Mouse (Mus musculus) cerebellum, adult 2 months (tissue): ENCODE measurements around the gene Med17.

ENCODE experiments used
- CTCF ChIP-seq: fragments of 200-500 bp; IDR thresholded peaks from 2 replicates; pipeline ENCODE4 v1.5.1; 2011; ENCODE audit warnings: low read depth, mild to moderate bottlenecking, control low read depth, low read length, moderate library complexity, borderline replicate concordance; ENCODE audit not compliant: insufficient read depth
- POLR2A ChIP-seq: fragments of 200-500 bp; IDR thresholded peaks from 2 replicates; pipeline ENCODE4 v1.6.1; 2011; ENCODE audit warnings: low read length, control low read depth, borderline replicate concordance; ENCODE audit not compliant: insufficient read depth

- TF ChIP-seq POLR2A = no peak
- TF ChIP-seq CTCF = no peak
Measured at GRCm38 (mm10) chr9:15240006-15240405, 39.7 kb downstream of the Med17 start.
